Mouse (Mus musculus) bone marrow macrophage, adult 2 months (primary cell): Measurements from ENCODE around the gene E130114P18Rik.

Source experiments
- CTCF ChIP-seq: IDR thresholded peaks from 2 replicates; pipeline ENCODE4 v1.5.1; 2012; ENCODE audit warnings: low read depth, mild to moderate bottlenecking, low read length, moderate library complexity
- POLR2A ChIP-seq: IDR thresholded peaks from 2 replicates; pipeline ENCODE4 v1.6.1; 2012; ENCODE audit warnings: mild to moderate bottlenecking, low read depth, low read length, borderline replicate concordance

DNA sequence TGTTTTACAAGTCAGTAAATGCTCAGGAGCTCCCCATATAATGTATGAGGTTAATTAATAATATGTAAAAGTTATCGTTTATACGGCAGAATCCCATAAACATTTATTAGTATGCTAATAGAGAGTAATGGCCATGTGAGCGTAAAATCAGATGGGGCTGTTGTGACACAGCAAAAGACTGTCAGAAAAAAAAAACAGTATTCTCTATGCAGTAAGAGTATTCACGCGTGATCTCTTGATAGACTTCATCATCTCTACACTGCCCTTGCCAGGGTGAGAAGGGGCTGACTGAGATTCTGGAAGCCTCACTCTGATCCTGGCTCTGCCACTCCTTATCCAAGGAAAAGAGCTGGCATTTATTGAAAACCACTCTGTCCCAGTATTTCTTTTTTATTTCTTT is 91.9 kb downstream of the E130114P18Rik start:
- TF ChIP-seq CTCF, result no peak
- TF ChIP-seq POLR2A, result no peak
